Mouse (Mus musculus) cerebellum, adult 11-12 months (tissue): ENCODE data around the gene Orm3.

Source experiments
- DNase-seq: peaks from one replicate; pipeline ENCODE4 v3.0.0; 2022

The Orm3 gene

GRCm38 (mm10) chr4:63403040-63403959, 47.3 kb downstream of the Orm3 start, which contains the start of gene Akna:
Akna (minus strand) TSS chr4:63403354.
- no peak for DNase-seq

GRCm38 (mm10) chr4:63404205-63404604, 48.2 kb downstream of the Orm3 start:
- DNase-seq = no peak

GRCm38 (mm10) chr4:63405051-63405450, 49.1 kb downstream of the Orm3 start:
- DNase-seq = no peak

GRCm38 (mm10) chr4:63405683-63406082, 49.7 kb downstream of the Orm3 start:
- no peak for DNase-seq

- DNase-seq = no peak
Measured at GRCm38 (mm10) chr4:63408247-63408646, 52.3 kb downstream of the Orm3 start.

GRCm38 (mm10) chr4:63408649-63409048, 52.7 kb downstream of the Orm3 start:
- DNase-seq = no peak
